Mouse (Mus musculus) neutrophil, adult 83 days (primary cell): ENCODE data around the gene Efnb1. TPM values are rescaled to one million over a fixed set of nuclear protein-coding genes. Genes with fewer than 3 reads are reported as not detected.

Experiments
- total RNA-seq, 2 experiments: library from RNA; stranded (reverse); gene quantifications; one replicate each; pipeline ENCODE4 v1.2.4; 2023

Gene Efnb1
- total RNA-seq = 1 to 10 TPM; 1.1 to 1.8 TPM

DNA sequence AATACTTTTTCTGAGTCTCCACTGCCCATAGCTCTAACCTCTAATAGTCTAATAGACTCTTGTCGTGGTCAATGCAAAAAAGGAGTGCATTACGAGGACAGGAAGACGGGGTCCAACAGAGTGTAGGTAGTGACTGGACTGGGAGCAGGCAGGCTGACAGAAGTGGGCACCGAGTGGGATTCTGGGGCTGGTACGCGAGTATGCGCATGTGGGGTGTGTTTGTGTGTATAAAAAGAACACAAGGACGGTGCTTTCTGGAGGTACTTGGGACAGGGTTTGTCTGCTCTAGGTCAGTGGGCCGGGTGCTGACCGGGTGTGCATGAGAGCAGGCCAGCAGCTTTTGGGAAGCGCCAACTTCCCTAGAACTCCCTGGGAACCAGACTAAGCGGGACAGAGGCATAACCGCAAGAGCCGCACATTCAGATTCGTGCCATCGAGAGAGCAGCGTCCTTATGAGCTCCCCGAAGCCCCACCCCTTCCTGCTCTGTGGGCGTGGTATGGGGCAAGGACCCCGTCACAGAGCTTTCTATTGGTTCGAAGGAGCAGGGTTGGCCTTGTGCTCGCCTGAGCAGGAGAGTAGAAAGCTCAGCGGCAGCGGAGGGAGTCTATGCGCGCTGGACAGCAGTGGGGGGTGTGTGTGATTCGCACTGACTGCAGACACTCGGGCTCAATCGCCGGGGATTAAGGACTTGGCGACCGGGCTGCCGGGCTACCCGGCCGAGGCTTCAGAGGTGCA is at the start of gene Efnb1:
TSS of gene Efnb1 (plus strand) at position 608 of the 736 bp plus-strand sequence.

Other genes with a start within 250 kb of the Efnb1 start
- gene Ophn1, start 245.1 kb upstream of the Efnb1 start, total RNA-seq = 1 to 10 TPM; 3.0 to 4.8 TPM
- gene Yipf6, start 199.8 kb upstream of the Efnb1 start, total RNA-seq = 10 to 100 TPM; 13.9 to 17.6 TPM
- 10 to 100 TPM; 19.3 to 19.9 TPM for gene Stard8, start 132.9 kb upstream of the Efnb1 start, total RNA-seq